Mouse (Mus musculus) spleen, adult 2 months (tissue): ENCODE results near the gene Cacna1e.

Experiments
- CTCF ChIP-seq: fragments of 200-500 bp; IDR thresholded peaks from 2 replicates; pipeline ENCODE4 v1.5.1; 2011; ENCODE audit warnings: mild to moderate bottlenecking, inconsistent platforms; ENCODE audit not compliant: insufficient read depth, insufficient read length, insufficient replicate concordance; ENCODE audit errors: extremely low read depth
- POLR2A ChIP-seq: fragments of 200-500 bp; IDR thresholded peaks from 2 replicates; pipeline ENCODE4 v1.6.1; 2011; ENCODE audit warnings: low read depth, low read length, inconsistent platforms

DNA sequence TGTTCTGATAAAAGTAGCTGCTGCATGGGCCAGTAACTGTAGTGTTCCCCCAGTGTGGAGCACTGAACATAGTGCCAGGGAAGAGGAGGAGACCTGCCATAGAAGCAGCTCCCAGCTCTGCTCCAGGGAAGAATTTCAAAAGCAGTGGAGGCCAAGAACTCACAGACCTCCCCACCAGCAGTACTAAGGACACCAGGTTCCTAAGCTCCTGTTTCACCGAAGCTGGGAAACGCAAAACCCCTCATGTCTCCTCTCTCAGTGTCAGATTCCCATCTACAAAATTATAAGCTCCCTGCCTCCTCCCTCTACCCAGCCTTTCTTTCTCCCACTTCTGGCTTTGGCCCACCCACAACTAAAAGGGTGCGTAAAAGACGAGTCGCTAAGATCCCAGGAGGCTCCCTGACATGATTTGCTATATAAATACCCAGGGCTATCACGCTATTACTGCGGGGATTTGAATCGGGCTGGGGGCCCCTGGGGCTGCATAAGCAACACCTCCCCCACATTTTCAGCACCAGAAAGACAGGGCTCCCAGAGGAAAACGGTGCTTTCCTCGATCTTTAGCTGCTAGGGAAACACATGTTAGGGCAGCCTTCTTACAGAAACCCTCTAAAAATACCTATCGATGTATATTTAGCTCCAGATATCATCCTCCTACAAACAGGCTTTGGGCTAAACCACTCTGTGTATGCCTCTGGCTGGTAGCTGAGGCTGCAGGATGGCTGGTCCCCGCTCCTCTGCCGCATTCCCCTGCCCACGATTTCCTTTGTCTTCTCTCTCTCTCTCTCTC lies 195.2 kb downstream of the Cacna1e start:
- TF ChIP-seq CTCF (no peak), POLR2A (no peak)
